Mouse (Mus musculus): ENCODE measurements around the gene Sar1a. TPM values are rescaled to one million over a fixed set of nuclear protein-coding genes. Genes with fewer than 3 reads are reported as not detected.

Gene Sar1a
- polyA plus RNA-seq (2015; fragmentation: Nextera tagmentation; extraction: Ambion mirVana) = 162 and 166 TPM in 2 replicates

GRCm38 (mm10) chr10:61680015-61680913 lies at the start of gene Sar1a:
Sar1a (plus strand) TSS chr10:61680299.

DNA sequence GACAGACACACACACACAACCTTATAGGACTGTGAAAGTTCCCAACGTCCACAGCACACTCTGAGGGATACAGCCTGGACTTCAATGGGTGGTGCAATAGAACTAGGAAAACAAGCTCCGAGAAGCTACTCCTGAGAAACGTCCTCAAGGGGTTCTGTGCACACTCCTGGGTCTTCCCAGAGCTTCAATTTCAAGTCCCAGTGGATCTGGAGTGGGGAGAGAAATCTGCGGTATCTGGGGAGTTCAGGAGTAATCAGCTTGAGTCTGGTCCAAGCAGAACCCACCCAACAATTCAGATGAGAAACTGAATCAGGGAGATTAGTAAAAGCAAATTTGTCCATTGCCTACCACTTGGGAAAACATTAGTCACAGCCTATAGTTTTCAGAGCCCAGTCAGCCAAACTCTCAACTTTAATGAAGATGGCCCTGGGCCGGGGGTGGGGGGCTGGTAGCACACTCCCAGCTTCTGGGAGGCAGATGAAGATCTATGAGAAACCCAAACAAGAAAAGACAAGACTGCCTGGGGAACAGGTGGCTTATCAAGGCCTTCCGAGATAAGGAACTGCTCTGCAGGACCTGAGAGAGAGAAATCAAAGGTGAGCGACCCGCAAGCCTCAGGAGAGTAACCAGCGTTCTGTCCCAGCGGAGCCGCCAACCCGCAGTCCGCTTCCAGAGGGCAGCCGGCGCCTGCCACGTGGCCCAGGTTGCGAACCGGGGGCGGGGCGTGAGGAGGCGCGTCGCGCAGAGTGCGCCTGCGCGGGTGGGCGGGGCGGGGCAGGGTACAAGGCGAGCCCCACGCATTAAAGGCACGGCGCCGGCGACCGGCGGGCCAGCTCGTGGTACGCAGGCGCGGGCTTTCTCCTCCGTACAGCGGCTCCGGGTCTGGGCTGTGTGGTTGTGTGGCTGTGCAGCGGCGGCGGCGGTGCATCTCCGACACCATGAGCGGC lies 32.0 kb upstream of the Sar1a start, which contains the start of gene Ppa1:
Ppa1 (plus strand) TSS at position 763 of the 947 bp plus-strand sequence.

DNA sequence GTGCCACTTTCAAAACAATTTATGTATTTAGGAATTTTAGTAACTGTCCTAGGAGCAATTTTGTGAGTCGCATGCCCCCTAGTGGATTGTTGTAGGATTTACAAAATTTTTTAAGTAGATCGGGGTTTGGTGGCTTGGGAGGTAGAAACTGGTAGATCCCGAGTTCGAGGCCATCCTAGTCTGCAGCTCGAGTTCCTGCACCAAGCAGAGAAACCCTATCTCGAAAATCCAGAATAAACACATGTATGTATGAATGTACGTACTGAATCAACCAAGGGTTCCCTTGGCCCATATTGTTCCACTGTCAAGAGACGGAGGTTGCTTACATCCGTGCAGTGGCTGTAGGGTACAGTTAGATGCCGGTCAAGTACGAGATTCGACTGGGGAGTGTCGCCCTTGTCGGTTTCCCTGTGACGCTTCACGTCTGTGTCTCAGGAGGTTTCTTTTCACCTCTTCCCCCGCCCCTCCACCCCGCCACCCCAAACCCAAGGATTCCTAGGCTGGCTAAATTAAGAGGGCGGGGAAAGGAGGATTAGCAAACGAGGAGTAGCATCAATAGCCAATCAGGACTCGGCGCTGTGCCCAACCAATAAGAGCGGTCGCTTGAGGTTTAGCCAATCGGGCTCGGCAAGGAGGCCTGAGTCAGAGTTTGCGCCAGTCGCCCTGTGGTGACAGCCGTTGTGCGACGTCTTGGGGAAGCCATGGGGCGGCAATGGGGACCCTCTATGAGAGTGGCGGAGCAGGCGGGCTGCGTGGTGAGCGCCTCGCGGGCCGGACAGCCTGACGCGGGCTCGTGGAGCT lies 15.0 kb downstream of the Sar1a start, which contains the start of gene Tysnd1:
Tysnd1 (plus strand) TSS at position 645 of the 801 bp plus-strand sequence.

DNA sequence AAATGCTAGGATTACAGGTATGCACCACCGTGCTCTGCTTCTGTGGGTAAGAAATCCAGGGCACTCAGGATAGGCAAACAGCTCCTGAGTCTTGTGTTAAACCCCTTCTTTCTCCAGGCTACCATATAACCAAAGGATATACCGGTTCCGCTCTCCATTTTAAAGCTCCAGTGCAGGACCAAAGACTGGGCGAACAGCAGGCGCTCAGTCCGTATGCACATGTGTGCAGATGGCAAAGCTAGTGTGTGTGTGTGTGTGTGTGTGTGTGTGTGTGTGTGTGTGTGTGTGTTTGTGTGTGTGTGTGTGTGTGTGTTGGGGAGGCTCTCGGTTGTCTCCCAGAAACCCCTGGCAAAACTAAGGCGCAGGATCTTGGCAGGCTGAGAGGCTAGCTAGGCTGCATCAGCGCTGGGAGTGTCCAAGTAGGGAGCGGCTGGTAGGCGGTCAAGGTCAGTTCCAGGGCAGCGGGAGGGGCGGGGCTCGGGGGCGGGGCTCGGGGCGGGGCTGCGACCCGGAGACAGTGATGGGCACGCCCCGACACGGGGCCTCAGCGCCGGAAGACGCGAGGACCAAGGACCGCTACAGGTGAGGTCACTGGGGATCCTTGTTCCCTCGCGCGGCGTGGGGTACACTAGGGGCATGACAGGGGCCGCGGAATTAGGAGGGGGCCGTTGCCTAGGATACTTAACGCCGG lies 34.8 kb downstream of the Sar1a start, which contains the start of gene Aifm2:
Aifm2 (plus strand) TSS at position 493 of the 691 bp plus-strand sequence.

Other genes with a start within 250 kb of the Sar1a start
- 43.4 and 43.7 TPM in 2 replicates for gene Eif4ebp2, start 227.6 kb upstream of the Sar1a start, polyA plus RNA-seq (2015; fragmentation: Nextera tagmentation; extraction: Ambion mirVana)
- 7.7 and 8.7 TPM in 2 replicates for gene Lrrc20, start 204.5 kb upstream of the Sar1a start, polyA plus RNA-seq (2015; fragmentation: Nextera tagmentation; extraction: Ambion mirVana)
- 1.6 and 2.6 TPM in 2 replicates for gene Npffr1, start 84.8 kb upstream of the Sar1a start, polyA plus RNA-seq (2015; fragmentation: Nextera tagmentation; extraction: Ambion mirVana)
- gene Ppa1, start 31.7 kb upstream of the Sar1a start, polyA plus RNA-seq (2015; fragmentation: Nextera tagmentation; extraction: Ambion mirVana) = 173 and 178 TPM in 2 replicates
- gene Tysnd1, start 15.2 kb downstream of the Sar1a start, polyA plus RNA-seq (2015; fragmentation: Nextera tagmentation; extraction: Ambion mirVana) = 36.2 and 37.1 TPM in 2 replicates
- 22.2 and 23.4 TPM in 2 replicates for gene Aifm2, start 35.0 kb downstream of the Sar1a start, polyA plus RNA-seq (2015; fragmentation: Nextera tagmentation; extraction: Ambion mirVana)
- 138 and 149 TPM in 2 replicates for gene H2afy2, start 103.8 kb downstream of the Sar1a start, polyA plus RNA-seq (2015; fragmentation: Nextera tagmentation; extraction: Ambion mirVana)